Mouse (Mus musculus): ENCODE data around the gene Acsf2. TPM values are rescaled to one million over a fixed set of nuclear protein-coding genes. Genes with fewer than 3 reads are reported as not detected.
A peak's percentile ranks its signal among the peaks of the same experiment; 100 is the strongest.

Gene Acsf2
- polyA plus RNA-seq, 1 experiment: 15.8 TPM

- H3K27me3 ChIP-seq (ENCODE audit: control insufficient read depth, insufficient read depth, low read length): no peaks in the 10 kb centered on the region
- no peaks in the 10 kb centered on the region for H3K36me3 ChIP-seq (ENCODE audit: control insufficient read depth, insufficient read depth, low read length)
- H3K27ac ChIP-seq (ENCODE audit: control insufficient read depth, insufficient read depth, low read length): no peak overlapping the region
- TF ChIP-seq CTCF (IDR thresholded peaks at IDR 0.05; ENCODE audit: borderline replicate concordance, control insufficient read depth, extremely low read depth, insufficient read depth, low read length, poor library complexity) (no peak), POLR2A (IDR thresholded peaks at IDR 0.05; ENCODE audit: control insufficient read depth, extremely low read depth, insufficient read depth, low read length, poor library complexity) (no peak)
- no peaks in the 10 kb centered on the region; the same call in 1 of the 2 replicates for H3K4me1 ChIP-seq (replicated peaks; ENCODE audit: control insufficient read depth, insufficient read depth, low read length)
- 89% methylated on average over 3 of the region's 3 CpGs for WGBS
- DNase-seq: no peak
- no peak overlapping the region for H3K4me3 ChIP-seq (ENCODE audit: control insufficient read depth, insufficient read depth, low read length)
Measured at GRCm38 (mm10) chr11:94558226-94558625, 43.4 kb downstream of the Acsf2 start.

GRCm38 (mm10) chr11:94550442-94550744 lies 51.3 kb downstream of the Acsf2 start:
- H3K4me3 ChIP-seq (ENCODE audit: control insufficient read depth, insufficient read depth, low read length): no peak overlapping the region
- no peak for DNase-seq
- H3K27ac ChIP-seq (ENCODE audit: control insufficient read depth, insufficient read depth, low read length): no peak overlapping the region
- no peak for TF ChIP-seq POLR2A (IDR thresholded peaks at IDR 0.05; ENCODE audit: control insufficient read depth, extremely low read depth, insufficient read depth, low read length, poor library complexity)
- TF ChIP-seq CTCF (IDR thresholded peaks at IDR 0.05; ENCODE audit: borderline replicate concordance, control insufficient read depth, extremely low read depth, insufficient read depth, low read length, poor library complexity): no peak
- peaks cover 17% of the 10 kb centered on the region for H3K4me1 ChIP-seq (replicated peaks; ENCODE audit: control insufficient read depth, insufficient read depth, low read length)
- no peaks in the 10 kb centered on the region for H3K36me3 ChIP-seq (ENCODE audit: control insufficient read depth, insufficient read depth, low read length)
- WGBS: 35% methylated on average over 5 of the region's 5 CpGs
- no peaks in the 10 kb centered on the region for H3K27me3 ChIP-seq (ENCODE audit: control insufficient read depth, insufficient read depth, low read length)

GRCm38 (mm10) chr11:94549691-94550441 lies 51.8 kb downstream of the Acsf2 start:
- TF ChIP-seq POLR2A (IDR thresholded peaks at IDR 0.05; ENCODE audit: control insufficient read depth, extremely low read depth, insufficient read depth, low read length, poor library complexity) (no peak), CTCF (IDR thresholded peaks at IDR 0.05; ENCODE audit: borderline replicate concordance, control insufficient read depth, extremely low read depth, insufficient read depth, low read length, poor library complexity) (no peak)
- Histone ChIP-seq H3K4me3 (ENCODE audit: control insufficient read depth, insufficient read depth, low read length) (no peak overlapping the region), H3K36me3 (ENCODE audit: control insufficient read depth, insufficient read depth, low read length) (no peaks in the 10 kb centered on the region), H3K4me1 (replicated peaks; ENCODE audit: control insufficient read depth, insufficient read depth, low read length) (peaks cover 17% of the 10 kb centered on the region), H3K27me3 (ENCODE audit: control insufficient read depth, insufficient read depth, low read length) (no peaks in the 10 kb centered on the region), H3K27ac (ENCODE audit: control insufficient read depth, insufficient read depth, low read length) (no peak overlapping the region)
- DNase-seq: no peak
- 31% methylated on average over 10 of the region's 10 CpGs for WGBS

GRCm38 (mm10) chr11:94548888-94549690 lies 52.6 kb downstream of the Acsf2 start, which contains the start of gene Rsad1:
Gene Rsad1, minus strand, starts transcription at chr11:94549255.
- H3K27ac ChIP-seq (ENCODE audit: control insufficient read depth, insufficient read depth, low read length): peak within 1 kb of the TSS; percentile 7; the same call in 1 of the 2 replicates
- H3K27me3 ChIP-seq (ENCODE audit: control insufficient read depth, insufficient read depth, low read length): no peaks in the 10 kb centered on the region
- no peaks in the 10 kb centered on the region for H3K36me3 ChIP-seq (ENCODE audit: control insufficient read depth, insufficient read depth, low read length)
- peaks cover 17% of the 10 kb centered on the region for H3K4me1 ChIP-seq (replicated peaks; ENCODE audit: control insufficient read depth, insufficient read depth, low read length)
- DNase-seq: peak; percentile 91
- 3% methylated on average over 49 of the region's 49 CpGs for WGBS
- TF ChIP-seq CTCF (IDR thresholded peaks at IDR 0.05; ENCODE audit: borderline replicate concordance, control insufficient read depth, extremely low read depth, insufficient read depth, low read length, poor library complexity) (peak; percentile 100), POLR2A (IDR thresholded peaks at IDR 0.05; ENCODE audit: control insufficient read depth, extremely low read depth, insufficient read depth, low read length, poor library complexity) (no peak)
- H3K4me3 ChIP-seq (ENCODE audit: control insufficient read depth, insufficient read depth, low read length): peak within 1 kb of the TSS; percentile 70

- TF ChIP-seq POLR2A (IDR thresholded peaks at IDR 0.05; ENCODE audit: control insufficient read depth, extremely low read depth, insufficient read depth, low read length, poor library complexity): no peak
- TF ChIP-seq CTCF (IDR thresholded peaks at IDR 0.05; ENCODE audit: borderline replicate concordance, control insufficient read depth, extremely low read depth, insufficient read depth, low read length, poor library complexity): no peak
- peak; percentile 32 for DNase-seq
- no peak overlapping the region for H3K27ac ChIP-seq (ENCODE audit: control insufficient read depth, insufficient read depth, low read length)
- H3K36me3 ChIP-seq (ENCODE audit: control insufficient read depth, insufficient read depth, low read length): no peaks in the 10 kb centered on the region
- peak overlapping the region; percentile 70 for H3K4me3 ChIP-seq (ENCODE audit: control insufficient read depth, insufficient read depth, low read length)
- 4% methylated on average over 24 of the region's 24 CpGs for WGBS
- no peaks in the 10 kb centered on the region for H3K27me3 ChIP-seq (ENCODE audit: control insufficient read depth, insufficient read depth, low read length)
- peaks cover 17% of the 10 kb centered on the region for H3K4me1 ChIP-seq (replicated peaks; ENCODE audit: control insufficient read depth, insufficient read depth, low read length)
Measured at GRCm38 (mm10) chr11:94548041-94548784, 53.5 kb downstream of the Acsf2 start.

GRCm38 (mm10) chr11:94547271-94547670 lies 54.4 kb downstream of the Acsf2 start:
- TF ChIP-seq CTCF (IDR thresholded peaks at IDR 0.05; ENCODE audit: borderline replicate concordance, control insufficient read depth, extremely low read depth, insufficient read depth, low read length, poor library complexity) (no peak), POLR2A (IDR thresholded peaks at IDR 0.05; ENCODE audit: control insufficient read depth, extremely low read depth, insufficient read depth, low read length, poor library complexity) (no peak)
- no peak overlapping the region for H3K4me3 ChIP-seq (ENCODE audit: control insufficient read depth, insufficient read depth, low read length)
- WGBS: 93% methylated on average over 6 of the region's 6 CpGs
- H3K36me3 ChIP-seq (ENCODE audit: control insufficient read depth, insufficient read depth, low read length): no peaks in the 10 kb centered on the region
- no peaks in the 10 kb centered on the region for H3K27me3 ChIP-seq (ENCODE audit: control insufficient read depth, insufficient read depth, low read length)
- no peak overlapping the region for H3K27ac ChIP-seq (ENCODE audit: control insufficient read depth, insufficient read depth, low read length)
- no peak for DNase-seq
- H3K4me1 ChIP-seq (replicated peaks; ENCODE audit: control insufficient read depth, insufficient read depth, low read length): peaks cover 17% of the 10 kb centered on the region

All from thymus, adult 2 months (tissue).